Mouse (Mus musculus) kidney, adult 2 months (tissue): ENCODE results near the gene Trim26. TPM values are rescaled to one million over a fixed set of nuclear protein-coding genes. Genes with fewer than 3 reads are reported as not detected.
A peak's percentile ranks its signal among the peaks of the same experiment; 100 is the strongest.

ENCODE experiments used
- DNase-seq: peaks from one replicate; pipeline ENCODE4 v3.0.0; 2021
- H3K27ac ChIP-seq: fragments of 200-500 bp; 2 replicates; pipeline ENCODE4 v1.5.1; 2012; ENCODE audit warnings: low read depth, low read length, control low read depth, inconsistent platforms; ENCODE audit not compliant: insufficient read depth
- H3K27me3 ChIP-seq: fragments of 200-500 bp; replicated peaks from 2 replicates; pipeline ENCODE4 v1.6.1; 2012; ENCODE audit warnings: mild to moderate bottlenecking, moderate library complexity, low read length, inconsistent platforms; ENCODE audit not compliant: control insufficient read depth, insufficient read depth
- H3K36me3 ChIP-seq: fragments of 200-500 bp; 2 replicates; pipeline ENCODE4 v1.6.1; 2012; ENCODE audit warnings: mild to moderate bottlenecking, moderate library complexity, low read length, inconsistent platforms; ENCODE audit not compliant: control insufficient read depth, insufficient read depth
- H3K4me1 ChIP-seq: fragments of 200-500 bp; 2 replicates; pipeline ENCODE4 v1.6.1; 2011; ENCODE audit warnings: low read length; ENCODE audit not compliant: control insufficient read depth, insufficient read depth
- H3K4me3 ChIP-seq: fragments of 200-500 bp; 2 replicates; pipeline ENCODE4 v1.5.1; 2011; ENCODE audit warnings: mild to moderate bottlenecking, low read depth, low read length, control low read depth; ENCODE audit not compliant: insufficient read depth
- CTCF ChIP-seq: fragments of 200-500 bp; conservative IDR thresholded peaks from 2 replicates; pipeline ENCODE4 v1.5.1; 2011; ENCODE audit warnings: low read depth, mild to moderate bottlenecking, control low read depth, low read length, moderate library complexity, mixed read lengths; ENCODE audit not compliant: insufficient read depth, insufficient read length
- POLR2A ChIP-seq: fragments of 200-500 bp; IDR thresholded peaks from one replicate; pipeline ENCODE4 v1.6.1; 2011; ENCODE audit warnings: low read depth, low read length, control low read depth
- WGBS: fragments of 180-500 bp; shearing (Covaris S2); methylation state at CpG from one replicate; pipeline ENCODE4 v1.1.7; 2018; 5-methylcytosine and 5-hydroxymethylcytosine counted together
- polyA plus RNA-seq: library from polyadenylated mRNA; depleted of rRNA; stranded (reverse); fragments of >200 nt; gene quantifications from 2 replicates; pipeline ENCODE4 v1.2.3, GENCODE M21; 2012

Gene Trim26
- polyA plus RNA-seq, 1 experiment = 30.4 TPM

GRCm38 (mm10) chr17:36866719-36867527 is 30.0 kb downstream of the Trim26 start, which contains the start of gene Trim15:
Gene Trim15 (minus strand): TSS chr17:36867210.
- Histone ChIP-seq H3K27me3 (no peaks in the 10 kb centered on the region), H3K4me3 (no peak within 1 kb of the TSS), H3K36me3 (no peaks in the 10 kb centered on the region), H3K4me1 (no peaks in the 10 kb centered on the region), H3K27ac (no peak within 1 kb of the TSS)
- WGBS = 15% methylated on average over 29 of the region's 29 CpGs
- TF ChIP-seq POLR2A (no peak), CTCF (no peak)
- DNase-seq = peak; percentile 64

GRCm38 (mm10) chr17:36868836-36869235 is 31.9 kb downstream of the Trim26 start:
- Histone ChIP-seq H3K27me3 (no peaks in the 10 kb centered on the region), H3K4me1 (no peaks in the 10 kb centered on the region), H3K4me3 (no peak overlapping the region), H3K36me3 (no peaks in the 10 kb centered on the region), H3K27ac (no peak overlapping the region)
- TF ChIP-seq CTCF = no peak
- no peak for TF ChIP-seq POLR2A
- WGBS = 86% methylated on average over 2 of the region's 2 CpGs
- no peak for DNase-seq

- 80% methylated on average over 4 of the region's 4 CpGs for WGBS
- no peak within 1 kb of the TSS for H3K27ac ChIP-seq
- no peak for DNase-seq
- no peaks in the 10 kb centered on the region for H3K36me3 ChIP-seq
- TF ChIP-seq POLR2A (no peak), CTCF (no peak)
- no peaks in the 10 kb centered on the region for H3K27me3 ChIP-seq
- H3K4me1 ChIP-seq = no peaks in the 10 kb centered on the region
- no peak within 1 kb of the TSS for H3K4me3 ChIP-seq
Observed at GRCm38 (mm10) chr17:36869284-36869954, 32.5 kb downstream of the Trim26 start, which contains the start of gene Trim10. Gene Trim10 (plus strand): TSS chr17:36869574.

GRCm38 (mm10) chr17:36869955-36870810 is 33.2 kb downstream of the Trim26 start:
- H3K27me3 ChIP-seq = no peaks in the 10 kb centered on the region
- peak; percentile 24 for DNase-seq
- WGBS = 70% methylated on average over 25 of the region's 25 CpGs
- TF ChIP-seq POLR2A (no peak), CTCF (no peak)
- H3K36me3 ChIP-seq = no peaks in the 10 kb centered on the region
- no peak overlapping the region for H3K27ac ChIP-seq
- H3K4me3 ChIP-seq = no peak overlapping the region
- H3K4me1 ChIP-seq = no peaks in the 10 kb centered on the region

GRCm38 (mm10) chr17:36874636-36875035 is 37.7 kb downstream of the Trim26 start:
- H3K27me3 ChIP-seq = no peaks in the 10 kb centered on the region
- WGBS = 42% methylated on average over 4 of the region's 4 CpGs
- no peaks in the 10 kb centered on the region for H3K36me3 ChIP-seq
- no peak overlapping the region for H3K27ac ChIP-seq
- no peak for DNase-seq
- TF ChIP-seq CTCF (no peak), POLR2A (no peak)
- no peak overlapping the region for H3K4me3 ChIP-seq
- no peaks in the 10 kb centered on the region for H3K4me1 ChIP-seq

- H3K36me3 ChIP-seq = no peaks in the 10 kb centered on the region
- no peak for TF ChIP-seq POLR2A
- no peak for TF ChIP-seq CTCF
- 69% methylated on average over 2 of the region's 2 CpGs for WGBS
- no peak overlapping the region for H3K27ac ChIP-seq
- no peaks in the 10 kb centered on the region for H3K27me3 ChIP-seq
- H3K4me1 ChIP-seq = no peaks in the 10 kb centered on the region
- DNase-seq = no peak
- no peak overlapping the region for H3K4me3 ChIP-seq
Observed at GRCm38 (mm10) chr17:36883350-36883749, 46.4 kb downstream of the Trim26 start.
